Mouse (Mus musculus) fat pad, adult 2 months (tissue): Measurements from ENCODE around the gene Ntpcr.

Experiments used
- DNase-seq: peaks from one replicate; pipeline ENCODE4 v3.0.0-alpha.2; 2011; ENCODE audit warnings: low read depth, low spot score; ENCODE audit errors: extremely low read depth

Gene Ntpcr

GRCm38 (mm10) chr8:125729746-125730145 is at the start of gene Ntpcr:
TSS of gene Ntpcr (plus strand) at chr8:125729963.
- DNase-seq = no peak

GRCm38 (mm10) chr8:125680851-125681408 is 48.8 kb upstream of the Ntpcr start:
- DNase-seq = no peak

GRCm38 (mm10) chr8:125685216-125685760 is 44.5 kb upstream of the Ntpcr start:
- no peak for DNase-seq

GRCm38 (mm10) chr8:125686221-125686865 is 43.4 kb upstream of the Ntpcr start:
- no peak for DNase-seq

- DNase-seq = no peak
Observed at GRCm38 (mm10) chr8:125690166-125690915, 39.4 kb upstream of the Ntpcr start.

- no peak for DNase-seq
Observed at GRCm38 (mm10) chr8:125690961-125691360, 38.8 kb upstream of the Ntpcr start.

- DNase-seq = no peak
Observed at GRCm38 (mm10) chr8:125692447-125692846, 37.3 kb upstream of the Ntpcr start.

GRCm38 (mm10) chr8:125693197-125693596 is 36.6 kb upstream of the Ntpcr start:
- no peak for DNase-seq

- DNase-seq = no peak
Observed at GRCm38 (mm10) chr8:125695951-125696350, 33.8 kb upstream of the Ntpcr start.

- DNase-seq = no peak
Observed at GRCm38 (mm10) chr8:125699391-125700025, 30.3 kb upstream of the Ntpcr start.

GRCm38 (mm10) chr8:125700407-125700806 is 29.4 kb upstream of the Ntpcr start:
- no peak for DNase-seq

- no peak for DNase-seq
Observed at GRCm38 (mm10) chr8:125702868-125703473, 26.8 kb upstream of the Ntpcr start.

GRCm38 (mm10) chr8:125704434-125704833 is 25.3 kb upstream of the Ntpcr start:
- DNase-seq = no peak

- DNase-seq = no peak
Observed at GRCm38 (mm10) chr8:125705816-125706215, 23.9 kb upstream of the Ntpcr start.

GRCm38 (mm10) chr8:125709171-125709570 is 20.6 kb upstream of the Ntpcr start:
- no peak for DNase-seq

- DNase-seq = no peak
Observed at GRCm38 (mm10) chr8:125711514-125711913, 18.2 kb upstream of the Ntpcr start.

- DNase-seq = no peak
Observed at GRCm38 (mm10) chr8:125716211-125716610, 13.6 kb upstream of the Ntpcr start.

- DNase-seq = no peak
Observed at GRCm38 (mm10) chr8:125716613-125717012, 13.2 kb upstream of the Ntpcr start.

- no peak for DNase-seq
Observed at GRCm38 (mm10) chr8:125718914-125719313, 10.8 kb upstream of the Ntpcr start.

GRCm38 (mm10) chr8:125722675-125723074 is 7.1 kb upstream of the Ntpcr start:
- DNase-seq = no peak

GRCm38 (mm10) chr8:125723437-125723836 is 6.3 kb upstream of the Ntpcr start:
- no peak for DNase-seq
